In the genomic region with DNA sequence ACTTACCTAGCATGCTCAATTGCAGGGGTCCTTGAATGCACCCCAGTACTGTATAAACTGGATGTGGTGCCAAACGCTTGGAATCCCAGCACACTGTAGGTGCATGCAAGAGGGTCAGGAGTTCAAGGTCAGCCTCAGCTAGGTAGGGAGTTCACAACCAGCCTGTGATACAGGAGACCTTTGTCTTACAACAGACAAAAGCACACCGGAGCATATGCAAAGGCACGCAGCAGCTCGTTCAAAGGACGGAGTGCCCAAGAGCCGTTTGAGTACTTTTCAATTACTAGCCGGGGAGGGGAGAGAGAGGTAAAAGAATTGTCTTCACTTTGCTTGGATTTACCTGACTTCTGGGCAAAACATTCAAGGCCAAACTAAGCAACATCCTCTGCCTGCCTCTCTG, we compare ENCODE assay signal across 14 mouse cellular contexts.
A peak's percentile ranks its signal among the peaks of the same experiment; 100 is the strongest.
DNase-seq lines count a peak whose midpoint lies in the region; ATAC-seq and TF ChIP-seq lines count a peak whose summit lies in the region.
"Had no signal": no experiment of that assay in that cellular context is flagged by ENCODE, and none has a peak within 500 bp of the region (broad histone marks: within the 10 kb centered on the region; RNA-seq: fewer than 3 reads in every experiment).

No protein-coding gene starts in this region.

- no peak for DNase-seq in heart, adult 18-20 months
- no peak for DNase-seq in kidney, postnatal 0 days (ENCODE audit: low spot score)
- no peak for DNase-seq in kidney, postnatal 25 days
- DNase-seq in ES-CJ7 (ENCODE audit: low read depth, low spot score) (peak; percentile 97), adipocyte (ENCODE audit: low spot score) (no peak)
- DNase-seq: cerebellum, postnatal 14 days; layer of hippocampus, postnatal 36 days; right cerebral cortex, adult 18-20 months had no signal

- H3K4me1 ChIP-seq in heart, embryonic 12.5 days (replicated peaks): peaks cover 41% of the 10 kb centered on the region
- 0 out of 2 replicates have a peak, but pooled peaks cover 4% of the 10 kb centered on the region for H3K4me1 ChIP-seq in kidney, postnatal 0 days (replicated peaks; ENCODE audit: insufficient read depth, low read length)

- peak overlapping the region; percentile 65 for H3K4me2 ChIP-seq in heart, embryonic 12.5 days
- H3K4me2 ChIP-seq in kidney, postnatal 0 days (ENCODE audit: low read length): 0 out of 2 replicates have a peak overlapping the region, but pooled peaks have one; percentile 23

- H3K79me2 ChIP-seq in macrophage (ENCODE audit: inconsistent target): no peaks in the 10 kb centered on the region

- no peak for ATAC-seq in heart, embryonic 12.5 days (ENCODE audit: insufficient number of reproducible peaks, low FRiP score)
- ATAC-seq in kidney, postnatal 0 days (replicated peaks; ENCODE audit: low FRiP score, low read depth): no peak
- ATAC-seq: inflammation-experienced regulatory T-cells, adult 6 months had no signal

- no peak overlapping the region for H3K9ac ChIP-seq in heart, embryonic 12.5 days
- H3K9ac ChIP-seq in kidney, postnatal 0 days (ENCODE audit: low read depth, low read length): no peak overlapping the region
- H3K9ac ChIP-seq: liver, embryonic 14.5 days had no signal

- peaks cover 10% of the 10 kb centered on the region for H3K9me3 ChIP-seq in heart, embryonic 12.5 days (replicated peaks)
- H3K9me3 ChIP-seq in kidney, postnatal 0 days (replicated peaks; ENCODE audit: low read length): 0 out of 2 replicates have a peak, but pooled peaks cover 3% of the 10 kb centered on the region

- H3K4me3 ChIP-seq in heart, embryonic 12.5 days: no peak overlapping the region
- H3K4me3 ChIP-seq in kidney, postnatal 0 days (replicated peaks; ENCODE audit: low read depth, low read length): no peak overlapping the region
- no peak overlapping the region for H3K4me3 ChIP-seq in macrophage (ENCODE audit: inconsistent target)
- H3K4me3 ChIP-seq: forebrain, embryonic 10.5 days; midbrain, embryonic 10.5 days had no signal

- TF ChIP-seq CTCF in kidney, postnatal 0 days (IDR thresholded peaks at IDR 0.05; ENCODE audit: low read depth): no peak

- H3K36me3 ChIP-seq in heart, embryonic 12.5 days: no peaks in the 10 kb centered on the region
- H3K36me3 ChIP-seq in kidney, postnatal 0 days (ENCODE audit: insufficient read depth, low read length): no peaks in the 10 kb centered on the region
- H3K36me3 ChIP-seq in macrophage (ENCODE audit: inconsistent target): no peaks in the 10 kb centered on the region
- H3K36me3 ChIP-seq: forebrain, embryonic 10.5 days; midbrain, embryonic 10.5 days had no signal

- peaks cover 12% of the 10 kb centered on the region; the same call in 1 of the 2 replicates for H3K27me3 ChIP-seq in heart, embryonic 12.5 days (replicated peaks)
- 0 out of 2 replicates have a peak, but pooled peaks cover 2% of the 10 kb centered on the region for H3K27me3 ChIP-seq in kidney, postnatal 0 days (ENCODE audit: insufficient read depth, low read length)

- H3K27ac ChIP-seq in heart, embryonic 12.5 days (ENCODE audit: poor library complexity, severe bottlenecking): no peak overlapping the region
- H3K27ac ChIP-seq in kidney, postnatal 0 days: no peak overlapping the region
- peak overlapping the region; percentile 31; the same call in 1 of the 2 replicates for H3K27ac ChIP-seq in macrophage
- H3K27ac ChIP-seq: forebrain, embryonic 10.5 days; liver, embryonic 14.5 days; midbrain, embryonic 10.5 days had no signal

- WGBS in heart, embryonic 12.5 days: 36% methylated on average over 7 of the region's 7 CpGs
- 46% methylated on average over 7 of the region's 7 CpGs for WGBS in kidney, postnatal 0 days
- WGBS in macrophage (ENCODE audit: missing documents): 44% methylated on average over 7 of the region's 7 CpGs
